Mouse (Mus musculus): ENCODE measurements at regions not wholly inside any gene's neighbourhood (a gene's known extent, or its start where the extent isn't known, plus 50 kb on each side); places are given as distances from the start of the nearest gene placed in this dataset.

DNA sequence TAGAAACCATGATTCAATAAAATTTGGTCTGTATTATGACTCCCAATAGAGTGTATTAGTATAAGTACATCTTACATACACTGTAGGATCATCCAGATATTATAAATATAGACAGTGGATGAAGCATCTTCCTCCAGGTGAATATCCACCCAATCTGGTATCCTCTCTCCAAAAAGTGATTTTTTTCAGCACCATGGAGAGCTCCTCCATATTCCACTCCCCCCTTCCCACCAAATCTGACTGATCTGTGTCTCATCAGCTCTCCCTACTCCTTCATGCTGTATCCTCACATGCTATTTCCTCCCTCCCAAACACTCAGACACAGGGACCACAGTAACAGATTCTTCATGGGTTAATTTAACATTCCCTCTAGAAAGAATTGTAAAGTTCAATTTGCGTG, 1204.7 kb downstream of the Defb40 start:
- TF ChIP-seq POLR2A (IDR thresholded peaks at IDR 0.05; ENCODE audit: insufficient read depth, low read depth, low read length): no peak
- no peak for TF ChIP-seq CTCF (IDR thresholded peaks at IDR 0.05)
